ENCODE assay signal across 12 mouse cellular contexts in genomic region chr13:54384518-54384917, GRCm38 (mm10). TPM values are rescaled to one million over a fixed set of nuclear protein-coding genes. Genes with fewer than 3 reads are reported as not detected.
DNase-seq lines count a peak whose midpoint lies in the region; ATAC-seq and TF ChIP-seq lines count a peak whose summit lies in the region.
"Had no signal": no experiment of that assay in that cellular context is flagged by ENCODE, and none has a peak within 500 bp of the region (broad histone marks: within the 10 kb centered on the region; RNA-seq: fewer than 3 reads in every experiment).

No protein-coding gene starts in this region.

- no peak overlapping the region for H3K4me3 ChIP-seq in heart, embryonic 15.5 days
- no peak overlapping the region for H3K4me3 ChIP-seq in lung, postnatal 0 days (ENCODE audit: low read depth, low read length)
- no peak overlapping the region for H3K4me3 ChIP-seq in lung, adult 2 months (replicated peaks; ENCODE audit: extremely low read depth, low read depth, low read length)
- no peak overlapping the region for H3K4me3 ChIP-seq in forebrain, embryonic 12.5 days (replicated peaks)
- H3K4me3 ChIP-seq in midbrain, postnatal 0 days (ENCODE audit: low read depth, low read length) = no peak overlapping the region
- H3K4me3 ChIP-seq: myocyte had no signal

- peaks cover 11% of the 10 kb centered on the region for H3K4me1 ChIP-seq in heart, embryonic 15.5 days (replicated peaks)
- H3K4me1 ChIP-seq in lung, postnatal 0 days (ENCODE audit: insufficient read depth, low read depth, low read length) = no peaks in the 10 kb centered on the region
- no peaks in the 10 kb centered on the region for H3K4me1 ChIP-seq in lung, adult 2 months (ENCODE audit: control insufficient read depth, insufficient read depth, low read length)
- peaks cover 26% of the 10 kb centered on the region for H3K4me1 ChIP-seq in forebrain, embryonic 12.5 days
- 0 out of 2 replicates have a peak, but pooled peaks cover 5% of the 10 kb centered on the region for H3K4me1 ChIP-seq in midbrain, postnatal 0 days (ENCODE audit: insufficient read depth, low read length)

- peaks cover 25% of the 10 kb centered on the region for H3K27me3 ChIP-seq in heart, embryonic 15.5 days
- no peaks in the 10 kb centered on the region for H3K27me3 ChIP-seq in lung, postnatal 0 days (replicated peaks; ENCODE audit: insufficient read depth, low read length)
- H3K27me3 ChIP-seq in forebrain, embryonic 12.5 days = no peaks in the 10 kb centered on the region
- H3K27me3 ChIP-seq in midbrain, postnatal 0 days (ENCODE audit: insufficient read depth, low read length) = no peaks in the 10 kb centered on the region

- no peaks in the 10 kb centered on the region for H3K36me3 ChIP-seq in heart, embryonic 15.5 days
- no peaks in the 10 kb centered on the region for H3K36me3 ChIP-seq in lung, postnatal 0 days (ENCODE audit: insufficient read depth, low read length)
- H3K36me3 ChIP-seq in forebrain, embryonic 12.5 days (replicated peaks) = peaks cover 8% of the 10 kb centered on the region; the same call in 1 of the 2 replicates
- H3K36me3 ChIP-seq in midbrain, postnatal 0 days (ENCODE audit: insufficient read depth, low read length) = peaks cover 6% of the 10 kb centered on the region; the same call in 1 of the 2 replicates

- no peak overlapping the region for H3K9ac ChIP-seq in heart, embryonic 15.5 days
- no peak overlapping the region for H3K9ac ChIP-seq in lung, postnatal 0 days (replicated peaks; ENCODE audit: low read depth)
- H3K9ac ChIP-seq in forebrain, embryonic 12.5 days = no peak overlapping the region
- H3K9ac ChIP-seq in midbrain, postnatal 0 days (replicated peaks; ENCODE audit: low read length, poor library complexity, severe bottlenecking) = no peak overlapping the region
- H3K9ac ChIP-seq: liver, embryonic 14.5 days had no signal

- 22% methylated on average over 5 of the region's 5 CpGs for WGBS in heart, embryonic 15.5 days
- WGBS in lung, postnatal 0 days = 11% methylated on average over 5 of the region's 5 CpGs
- 24% methylated on average over 5 of the region's 5 CpGs for WGBS in lung, adult 2 months
- 33% methylated on average over 5 of the region's 5 CpGs for WGBS in forebrain, embryonic 12.5 days
- WGBS in midbrain, postnatal 0 days = 32% methylated on average over 5 of the region's 5 CpGs

- no peak for DNase-seq in heart, adult 18-20 months
- DNase-seq in lung, postnatal 0 days (ENCODE audit: low spot score) = no peak
- no peak for DNase-seq in lung, adult 2 months
- no peak for DNase-seq in midbrain, postnatal 0 days (ENCODE audit: low spot score)
- no peak for DNase-seq in thymus, postnatal 10 days (ENCODE audit: low spot score in 2 of 2)
- DNase-seq: layer of hippocampus, adult 9-11 months; thymus, postnatal 14 days had no signal

- no peak for TF ChIP-seq EP300 in lung, postnatal 0 days (IDR thresholded peaks at IDR 0.05)

- H3K4me2 ChIP-seq in heart, embryonic 15.5 days = peak overlapping the region; percentile 35
- 0 out of 2 replicates have a peak overlapping the region, but pooled peaks have one; percentile 17 for H3K4me2 ChIP-seq in lung, postnatal 0 days (replicated peaks; ENCODE audit: low read depth, low read length)
- H3K4me2 ChIP-seq in forebrain, embryonic 12.5 days = no peak overlapping the region; the same call in 1 of the 2 replicates
- H3K4me2 ChIP-seq in midbrain, postnatal 0 days (ENCODE audit: low read depth, low read length, poor library complexity, severe bottlenecking) = no peak overlapping the region

- TF ChIP-seq POLR2A in lung, adult 2 months (IDR thresholded peaks at IDR 0.05; ENCODE audit: borderline replicate concordance, extremely low read depth, low read depth, low read length) = no peak

- ATAC-seq in heart, embryonic 15.5 days (replicated peaks; ENCODE audit: insufficient number of reproducible peaks, insufficient read depth, low FRiP score, low read depth) = no peak
- no peak; the same call in 1 of the 2 replicates for ATAC-seq in lung, postnatal 0 days
- 0 out of 2 replicates have a peak, but pooled peaks have one; percentile 21 for ATAC-seq in forebrain, embryonic 12.5 days (ENCODE audit: low FRiP score)
- peak; percentile 6; the same call in 1 of the 2 replicates for ATAC-seq in midbrain, postnatal 0 days (ENCODE audit: low FRiP score)
- ATAC-seq in granulocyte monocyte progenitor cell, adult 5-6 weeks (replicated peaks; ENCODE audit: poor library complexity, severe bottlenecking) = no peak

- H3K27ac ChIP-seq in heart, embryonic 15.5 days = no peak overlapping the region
- H3K27ac ChIP-seq in lung, postnatal 0 days (ENCODE audit: low read length) = no peak overlapping the region
- H3K27ac ChIP-seq in forebrain, embryonic 12.5 days = no peak overlapping the region
- 0 out of 2 replicates have a peak overlapping the region, but pooled peaks have one; percentile 43 for H3K27ac ChIP-seq in midbrain, postnatal 0 days (ENCODE audit: low read depth, low read length)
- H3K27ac ChIP-seq: liver, embryonic 14.5 days had no signal

- no peaks in the 10 kb centered on the region for H3K9me3 ChIP-seq in heart, embryonic 15.5 days (replicated peaks)
- no peaks in the 10 kb centered on the region for H3K9me3 ChIP-seq in lung, postnatal 0 days (ENCODE audit: low read length)
- no peaks in the 10 kb centered on the region for H3K9me3 ChIP-seq in forebrain, embryonic 12.5 days
- H3K9me3 ChIP-seq in midbrain, postnatal 0 days (ENCODE audit: low read length) = no peaks in the 10 kb centered on the region

- no peak for TF ChIP-seq CTCF in lung, postnatal 0 days (IDR thresholded peaks at IDR 0.05)
- no peak for TF ChIP-seq CTCF in lung, adult 2 months (IDR thresholded peaks at IDR 0.05; ENCODE audit: insufficient read depth, low read length)
- no peak for TF ChIP-seq CTCF in midbrain, postnatal 0 days (IDR thresholded peaks at IDR 0.05)

RNA-seq across cellular contexts. Expression of gene Cplx2, which starts 13.4 kb away (rescaled TPM):
- polyA plus RNA-seq in heart, embryonic 15.5 days (2015; fragmentation: Nextera tagmentation; extraction: Ambion mirVana) = 1.9 and 2.2 TPM in 2 replicates
- total RNA-seq in heart, adult 18-20 months (2021) = 1 to 10 TPM; 2.0 to 2.5 TPM
- 3.0 and 3.1 TPM in 2 replicates for polyA plus RNA-seq in lung, postnatal 0 days (2015; fragmentation: Nextera tagmentation; extraction: Ambion mirVana)
- 6.1 and 7.0 TPM in 2 replicates for polyA plus RNA-seq in lung, adult 2 months (2012; rRNA removed)
- polyA plus RNA-seq in forebrain, embryonic 12.5 days (2016; fragmentation: Nextera tagmentation; extraction: Ambion mirVana) = 14.9 and 15.5 TPM in 2 replicates
- total RNA-seq in midbrain, postnatal 0 days (2014; rRNA removed) = 88.7 and 106 TPM in 2 replicates
- polyA plus RNA-seq in midbrain, postnatal 0 days (2015; fragmentation: Nextera tagmentation; extraction: Ambion mirVana) = 30.4 and 31.2 TPM in 2 replicates
- total RNA-seq in granulocyte monocyte progenitor cell, adult 5-6 weeks (2014; fragmentation: Nextera tagmentation) = not detected in 2 replicates
- not detected in 2 replicates for total RNA-seq in granulocyte monocyte progenitor cell, adult 5-6 weeks (2017)

Comparison
In these comparisons a context has a peak if more than half of its experiments do, and no peak if none do; other contexts are left out.
1. ATAC-seq: peak in forebrain, embryonic 12.5 days (single experiment) and midbrain, postnatal 0 days (single experiment); none in heart, embryonic 15.5 days (single experiment), lung, postnatal 0 days (single experiment) and granulocyte monocyte progenitor cell, adult 5-6 weeks (single experiment).
2. H3K4me2 ChIP-seq: peak in heart, embryonic 15.5 days (single experiment) and lung, postnatal 0 days (single experiment); none in forebrain, embryonic 12.5 days (single experiment) and midbrain, postnatal 0 days (single experiment).